Mouse (Mus musculus) cerebellum, postnatal 4 days (tissue): Measurements from ENCODE around the gene Lrrk2.

Experiments used
- DNase-seq, 2 experiments: peaks; one replicate each; pipeline ENCODE4 v3.0.0; 2022; ENCODE audit warnings: low spot score in 2 of 2, mixed read lengths in 1 of 2

The Lrrk2 gene

DNA sequence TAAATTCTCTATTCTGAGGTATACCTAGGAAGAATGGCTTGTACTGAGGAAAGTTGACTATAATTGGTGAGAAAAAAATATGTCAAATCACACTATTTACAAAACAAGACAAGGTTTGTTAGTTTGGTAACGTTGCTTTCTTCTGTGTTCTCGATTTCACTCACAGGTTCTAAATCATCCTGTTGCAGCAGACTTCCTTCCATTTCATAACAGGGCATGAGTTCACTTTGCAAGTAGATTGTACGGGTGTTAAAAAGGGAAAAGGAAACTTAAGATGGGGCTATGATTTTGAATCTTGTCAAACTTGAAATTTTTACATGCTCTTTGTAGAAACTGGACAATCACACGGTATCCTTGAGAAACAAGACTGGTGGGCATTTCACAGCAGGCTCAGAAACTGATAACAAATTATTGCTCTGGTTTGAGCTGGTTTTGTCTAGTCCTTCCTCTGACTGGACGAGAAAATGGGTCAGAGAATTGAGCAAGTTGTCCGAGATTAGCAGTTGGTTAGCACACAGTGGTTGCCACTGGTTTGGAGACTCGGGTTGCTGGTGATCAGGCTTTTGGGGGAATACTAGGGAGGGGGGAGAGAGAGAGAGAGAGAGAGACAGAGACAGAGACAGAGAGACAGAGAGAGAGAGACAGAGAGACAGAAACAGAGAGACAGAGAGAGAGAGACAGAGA, 13.0 kb downstream of the Lrrk2 start:
- DNase-seq: no peak

DNA sequence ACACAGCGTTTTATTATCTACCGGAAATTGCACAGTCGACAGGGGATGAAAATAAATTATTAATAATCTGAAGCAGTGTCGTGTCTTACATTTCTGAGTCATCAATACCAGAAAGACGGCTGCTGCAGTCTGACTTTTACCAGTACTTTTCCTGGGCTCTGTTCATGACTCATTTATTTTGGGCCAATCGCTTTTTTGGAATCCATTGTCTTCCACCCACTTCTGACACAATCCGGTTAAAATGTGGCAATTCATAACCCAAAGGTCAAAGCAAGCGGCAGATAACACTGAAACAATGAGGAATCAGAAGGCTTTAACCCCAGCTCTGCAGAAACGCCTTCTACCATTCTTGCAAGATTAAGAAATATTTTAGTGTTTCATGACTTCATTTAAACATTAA, 17.7 kb downstream of the Lrrk2 start:
- DNase-seq: no peak

DNA sequence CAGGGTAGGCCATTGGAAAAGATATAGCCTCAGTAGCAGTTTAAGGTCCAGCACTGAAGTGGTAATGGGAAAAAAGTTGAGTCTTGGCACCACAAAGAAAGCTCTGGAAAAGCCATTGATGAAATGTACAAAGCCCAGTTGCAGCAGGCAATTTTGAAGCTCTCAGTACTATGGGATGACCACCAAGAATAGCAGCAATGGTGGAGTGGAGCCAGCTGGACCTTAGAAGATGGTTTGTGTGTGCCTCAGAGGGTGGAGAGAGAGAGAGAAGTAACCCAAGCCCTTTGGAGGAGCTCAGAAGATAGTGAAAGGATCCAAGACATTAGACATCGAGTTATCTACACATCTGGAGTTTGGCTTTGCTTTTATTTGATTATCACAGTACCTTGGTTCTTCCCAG, 20.1 kb downstream of the Lrrk2 start:
- DNase-seq: no peak

- DNase-seq: no peak
Observed at GRCm38 (mm10) chr15:91693856-91694255, 20.9 kb downstream of the Lrrk2 start.

DNA sequence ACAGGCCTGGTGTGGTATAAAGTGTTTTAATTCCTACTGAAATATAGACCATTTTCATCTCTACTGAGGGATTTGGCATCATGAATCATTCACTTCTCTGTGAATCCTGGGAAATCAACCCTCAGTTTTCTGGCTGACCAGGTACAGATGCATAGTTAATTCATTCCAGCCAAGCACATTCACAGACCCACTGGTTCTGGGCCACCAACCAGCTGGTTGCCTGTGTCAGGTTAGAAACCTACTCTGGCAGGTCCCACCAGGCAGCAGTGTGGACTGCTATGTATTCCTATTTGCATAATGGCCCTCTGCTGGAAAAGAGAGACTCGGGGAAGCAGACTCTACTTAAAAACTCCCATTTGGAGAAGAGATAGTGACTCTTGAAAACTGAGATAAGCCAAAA, 27.9 kb downstream of the Lrrk2 start:
- DNase-seq: peak in 1 of 2 experiments; percentile 9

GRCm38 (mm10) chr15:91702991-91703715, 30.2 kb downstream of the Lrrk2 start:
- DNase-seq: peak in 1 of 2 experiments; percentile 6

GRCm38 (mm10) chr15:91704091-91704490, 31.1 kb downstream of the Lrrk2 start:
- no peak for DNase-seq

- no peak for DNase-seq
Observed at GRCm38 (mm10) chr15:91709207-91710130, 36.5 kb downstream of the Lrrk2 start.

- DNase-seq: no peak
Observed at GRCm38 (mm10) chr15:91735216-91735922, 62.4 kb downstream of the Lrrk2 start.

GRCm38 (mm10) chr15:91736791-91737533, 64.0 kb downstream of the Lrrk2 start:
- DNase-seq: peak in 1 of 2 experiments; percentile 43

DNA sequence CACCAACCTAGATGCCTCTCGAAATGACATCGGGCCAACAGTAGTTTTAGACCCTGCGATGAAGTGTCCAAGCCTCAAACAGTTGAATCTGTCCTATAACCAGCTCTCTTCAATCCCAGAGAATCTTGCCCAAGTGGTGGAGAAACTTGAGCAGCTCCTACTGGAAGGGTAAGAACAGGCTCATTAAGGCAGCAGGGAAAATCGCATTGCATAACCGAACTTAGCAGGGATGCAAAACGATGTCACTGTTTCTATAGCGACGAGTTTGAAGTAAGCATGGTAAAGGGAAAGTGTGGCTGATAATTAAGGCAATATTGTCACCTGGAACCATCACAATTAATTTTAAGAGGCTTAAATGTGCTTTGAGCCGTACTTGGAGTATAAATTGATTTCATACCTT, 65.8 kb downstream of the Lrrk2 start:
- DNase-seq: no peak

DNA sequence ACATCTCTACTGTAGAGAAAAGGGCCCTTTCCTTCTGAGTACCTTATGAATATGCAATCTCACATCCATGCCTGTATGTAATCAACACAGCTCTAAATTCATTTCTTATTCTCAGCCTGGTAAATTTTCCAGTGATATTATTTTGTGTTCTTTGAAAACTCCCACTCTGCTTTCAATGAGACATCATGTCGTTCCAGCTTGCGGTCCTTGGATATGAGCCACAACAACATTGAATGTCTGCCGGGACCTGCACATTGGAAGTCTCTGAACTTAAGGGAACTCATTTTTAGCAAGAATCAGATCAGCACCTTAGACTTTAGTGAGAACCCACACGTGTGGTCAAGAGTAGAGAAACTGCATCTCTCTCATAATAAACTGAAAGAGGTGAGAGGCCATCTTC, 72.5 kb downstream of the Lrrk2 start:
- no peak for DNase-seq

GRCm38 (mm10) chr15:91752111-91752510, 79.1 kb downstream of the Lrrk2 start:
- DNase-seq: peak; percentile 30 to 63

DNA sequence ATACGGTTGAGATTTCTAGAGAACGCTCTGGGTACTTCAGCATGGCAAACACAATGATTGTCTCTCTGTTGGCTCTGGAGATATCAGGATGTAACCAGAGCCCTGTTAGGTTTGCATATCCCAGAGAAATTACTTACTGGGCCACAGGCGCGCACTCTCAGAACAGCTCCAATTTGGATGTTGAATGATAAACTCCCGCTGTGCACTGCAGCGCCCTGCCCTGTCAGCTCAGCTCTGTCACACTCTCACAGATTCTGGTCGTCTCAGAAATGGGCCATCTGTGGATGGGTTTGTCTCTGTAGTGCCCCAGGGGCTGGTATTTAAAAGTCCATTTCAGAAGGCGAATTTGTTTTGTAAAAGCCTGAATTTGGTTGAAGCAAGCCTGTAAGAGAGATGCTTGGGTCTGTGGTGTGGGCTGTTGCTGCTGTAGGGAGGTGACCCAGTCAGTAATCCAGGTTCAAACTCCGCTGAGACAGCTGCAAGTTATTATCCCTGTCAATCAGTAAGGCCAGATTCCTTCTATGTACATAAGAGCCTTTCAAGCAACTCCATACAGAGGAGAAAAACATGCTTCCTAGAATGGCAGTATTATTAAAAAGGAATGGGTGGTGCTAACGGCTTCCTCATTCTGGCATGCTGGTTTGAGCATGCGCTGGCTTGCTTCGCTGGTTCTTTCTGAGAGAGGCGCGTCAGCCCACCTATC, 80.6 kb downstream of the Lrrk2 start:
- DNase-seq: no peak

DNA sequence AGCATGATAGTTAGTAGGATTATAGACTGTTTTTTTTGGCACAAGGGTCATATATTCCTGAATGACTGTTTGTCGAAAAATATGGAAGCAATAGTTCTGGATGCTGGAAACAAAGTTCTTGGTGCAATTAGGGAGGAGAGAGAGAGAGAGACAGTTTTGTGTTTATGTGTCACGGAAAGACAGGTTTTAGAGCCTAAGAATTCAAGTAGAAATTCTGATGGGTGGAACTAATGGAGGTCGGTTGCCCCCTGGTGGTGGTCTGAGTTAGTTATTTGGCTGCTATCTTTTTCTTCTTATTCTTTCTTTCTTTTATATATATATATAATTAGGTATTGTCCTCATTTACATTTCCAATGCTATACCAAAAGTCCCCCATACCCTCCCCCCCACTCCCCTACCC, 81.6 kb downstream of the Lrrk2 start:
- DNase-seq: peak; percentile 35 to 69

DNA sequence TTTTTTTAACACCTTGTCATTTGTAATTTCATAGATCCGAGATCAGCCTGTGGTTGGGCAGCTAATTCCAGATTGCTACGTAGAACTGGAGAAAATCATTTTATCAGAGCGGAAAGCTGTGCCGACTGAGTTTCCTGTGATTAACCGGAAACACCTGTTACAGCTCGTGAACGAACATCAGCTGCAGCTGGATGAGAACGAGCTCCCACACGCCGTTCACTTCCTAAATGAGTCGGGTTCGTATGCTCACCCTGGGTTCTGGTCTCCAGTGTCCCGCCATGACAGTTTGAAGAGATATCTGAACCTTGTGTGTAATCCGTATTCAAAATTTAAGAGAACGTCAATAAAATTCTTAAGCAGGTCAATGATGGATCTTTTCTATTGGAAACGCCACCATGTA, 82.8 kb downstream of the Lrrk2 start:
- DNase-seq: no peak

DNA sequence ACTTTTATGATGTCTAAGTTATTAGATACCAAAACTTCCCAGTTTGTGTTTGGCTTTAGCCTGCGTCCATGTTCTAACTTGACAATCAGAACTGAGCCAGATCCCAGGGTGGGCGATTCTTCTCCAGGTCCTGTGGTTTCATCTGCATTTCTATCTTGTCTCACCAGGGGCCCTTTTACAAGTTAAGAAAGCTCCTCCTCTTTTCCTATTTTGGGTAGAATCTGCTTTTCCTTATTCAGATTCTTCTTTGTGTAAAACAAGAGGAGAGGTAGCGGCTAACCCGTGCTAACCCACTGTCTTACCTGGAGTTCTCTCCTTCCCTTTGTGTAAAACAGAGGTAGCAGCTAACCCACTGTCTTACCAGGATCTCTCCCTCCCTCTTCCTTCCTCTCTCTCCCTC, 99.1 kb downstream of the Lrrk2 start:
- no peak for DNase-seq

DNA sequence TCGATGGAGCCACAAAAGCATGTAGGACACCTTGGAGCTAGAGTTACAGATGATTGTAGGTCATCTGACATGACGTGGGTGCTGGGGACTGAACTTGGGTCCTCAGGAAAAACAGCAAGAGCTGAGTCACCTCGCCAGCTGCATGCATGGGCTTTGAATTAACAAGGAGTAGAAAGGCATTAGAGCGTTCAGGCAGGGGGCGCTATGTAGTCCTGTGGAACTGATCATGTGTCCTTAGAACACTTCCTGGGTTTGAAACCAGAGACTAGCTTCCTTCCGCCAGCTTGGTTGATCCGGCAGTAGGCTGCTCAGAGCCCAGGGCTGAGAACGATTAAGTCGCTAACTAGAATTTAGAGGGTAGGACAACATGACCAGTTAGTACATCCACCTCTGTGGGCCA, 106.2 kb downstream of the Lrrk2 start:
- no peak for DNase-seq

DNA sequence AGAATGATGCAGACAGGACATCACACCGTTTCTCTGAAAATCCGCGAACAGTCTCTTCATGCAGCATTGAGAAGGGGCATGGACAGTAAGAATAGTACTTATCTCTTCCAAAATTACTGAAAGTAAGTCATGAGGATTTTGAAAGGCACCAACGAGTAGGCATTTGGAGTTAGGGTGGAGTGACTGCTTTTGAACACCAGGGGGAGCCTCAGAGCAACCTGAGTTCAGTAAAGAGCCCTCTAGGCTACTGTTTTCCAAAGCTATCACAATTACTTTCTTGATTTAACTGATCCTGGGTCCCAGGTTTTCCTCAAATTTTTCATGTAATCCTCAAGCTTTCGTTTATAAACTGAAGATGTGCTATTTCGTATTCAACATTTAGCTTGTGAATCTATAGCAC, 108.2 kb downstream of the Lrrk2 start:
- DNase-seq: peak in 1 of 2 experiments; percentile 49

DNA sequence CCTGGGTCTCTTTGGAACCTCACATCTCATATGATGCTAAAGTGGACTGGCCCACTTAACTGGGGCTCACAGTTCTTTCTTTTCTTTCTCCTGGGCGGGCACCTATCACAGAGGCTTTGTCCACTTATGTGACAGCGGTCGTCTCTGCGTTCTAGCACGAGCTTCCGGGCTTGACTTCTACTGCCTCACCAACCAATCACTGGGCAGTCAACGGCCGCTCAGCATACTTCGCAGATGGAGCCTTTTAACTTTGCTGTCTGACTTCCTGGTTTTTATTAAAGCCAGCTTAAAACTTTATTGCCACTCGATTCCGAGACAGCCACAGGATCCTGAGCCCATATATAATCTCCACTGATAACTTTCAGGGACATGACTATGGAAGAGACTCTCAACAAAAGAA, 115.4 kb downstream of the Lrrk2 start:
- DNase-seq: no peak
